Mouse (Mus musculus): ENCODE results near the gene Clec1b. TPM values are rescaled to one million over a fixed set of nuclear protein-coding genes. Genes with fewer than 3 reads are reported as not detected.

Gene Clec1b
- total RNA-seq (2021) (under 1 TPM; 0.35 to 0.43 TPM), polyA plus RNA-seq (2012; rRNA removed) (0.18 TPM in 1 of 2 replicates, not detected in the other)
- long read RNA-seq, result 0 reads

- DNase-seq, result no peak
These were observed at the start of gene Clec1b for GRCm38 (mm10) chr6:129396997-129397396. Gene Clec1b, plus strand, starts transcription at chr6:129397297.

- DNase-seq, result no peak
These were observed 47.4 kb upstream of the Clec1b start for GRCm38 (mm10) chr6:129349524-129350352.

GRCm38 (mm10) chr6:129351091-129351490 is 46.0 kb upstream of the Clec1b start:
- DNase-seq, result no peak

GRCm38 (mm10) chr6:129355774-129356173 is 41.3 kb upstream of the Clec1b start:
- no peak for DNase-seq

- no peak for DNase-seq
These were observed 40.7 kb upstream of the Clec1b start for GRCm38 (mm10) chr6:129356430-129356829.

- DNase-seq, result no peak
These were observed 37.6 kb upstream of the Clec1b start for GRCm38 (mm10) chr6:129359515-129359914.

GRCm38 (mm10) chr6:129363942-129364341 is 33.2 kb upstream of the Clec1b start:
- DNase-seq, result no peak

- DNase-seq, result peak; percentile 10
These were observed 31.1 kb upstream of the Clec1b start for GRCm38 (mm10) chr6:129365959-129366359.

- no peak for DNase-seq
These were observed 27.5 kb upstream of the Clec1b start for GRCm38 (mm10) chr6:129369374-129370132.

GRCm38 (mm10) chr6:129374937-129375471 is 22.1 kb upstream of the Clec1b start:
- no peak for DNase-seq

GRCm38 (mm10) chr6:129380454-129380853 is 16.6 kb upstream of the Clec1b start:
- DNase-seq, result no peak

- DNase-seq, result no peak
These were observed 15.4 kb upstream of the Clec1b start for GRCm38 (mm10) chr6:129381736-129382135.

GRCm38 (mm10) chr6:129383466-129383865 is 13.6 kb upstream of the Clec1b start:
- no peak for DNase-seq

- no peak for DNase-seq
These were observed 12.1 kb upstream of the Clec1b start for GRCm38 (mm10) chr6:129385000-129385399.

GRCm38 (mm10) chr6:129385774-129386173 is 11.3 kb upstream of the Clec1b start, which contains the start of gene Clec12b:
Gene Clec12b, minus strand, starts transcription at chr6:129385874.
- DNase-seq, result no peak

GRCm38 (mm10) chr6:129393087-129393720 is 3.9 kb upstream of the Clec1b start:
- no peak for DNase-seq

GRCm38 (mm10) chr6:129393732-129394131 is 3.4 kb upstream of the Clec1b start:
- no peak for DNase-seq

GRCm38 (mm10) chr6:129399945-129400344 is 2.8 kb downstream of the Clec1b start:
- peak; percentile 29 for DNase-seq

- no peak for DNase-seq
These were observed 5.3 kb downstream of the Clec1b start for GRCm38 (mm10) chr6:129402404-129402803.

GRCm38 (mm10) chr6:129403391-129403790 is 6.3 kb downstream of the Clec1b start:
- no peak for DNase-seq

- no peak for DNase-seq
These were observed 8.9 kb downstream of the Clec1b start for GRCm38 (mm10) chr6:129405999-129406398.

GRCm38 (mm10) chr6:129407324-129407723 is 10.2 kb downstream of the Clec1b start:
- no peak for DNase-seq

Data from adrenal gland, adult 2 months (tissue).